Mouse (Mus musculus): ENCODE measurements around the gene Pink1.

Pink1 gene

DNA sequence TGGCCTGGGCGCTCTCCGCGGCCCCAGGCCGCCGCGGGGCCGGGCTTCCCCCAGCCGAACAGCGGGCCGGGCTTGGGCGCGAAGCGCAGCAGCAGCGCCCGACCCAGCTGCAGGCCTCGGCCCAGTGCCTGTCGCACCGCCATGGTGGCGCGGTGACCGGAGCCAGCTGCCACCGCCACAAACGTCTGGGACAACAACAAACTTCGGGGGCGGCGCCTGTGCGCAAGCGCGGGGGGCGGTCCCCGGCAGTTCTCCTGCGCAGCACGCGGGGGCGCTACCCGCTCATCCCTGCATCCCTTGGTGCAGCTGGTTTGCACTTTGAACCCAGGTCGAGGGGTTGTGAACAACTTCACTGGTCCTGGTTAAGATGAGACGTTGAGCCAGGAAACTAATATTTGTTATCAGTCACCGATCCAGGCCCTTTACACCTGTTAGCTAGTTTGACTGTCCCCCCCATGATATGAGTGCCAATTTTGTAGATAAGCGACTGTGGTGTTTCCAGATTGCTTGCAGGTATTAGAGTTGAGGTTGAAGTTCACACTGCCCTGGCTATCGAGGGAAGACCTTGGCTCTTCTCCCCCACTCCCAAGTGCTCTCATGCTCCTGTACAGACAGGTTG is at the start of gene Pink1:
Gene Pink1, minus strand, starts transcription at position 231 of the 619 bp plus-strand sequence.
- DNase-seq: peak; percentile 95 to 96

DNA sequence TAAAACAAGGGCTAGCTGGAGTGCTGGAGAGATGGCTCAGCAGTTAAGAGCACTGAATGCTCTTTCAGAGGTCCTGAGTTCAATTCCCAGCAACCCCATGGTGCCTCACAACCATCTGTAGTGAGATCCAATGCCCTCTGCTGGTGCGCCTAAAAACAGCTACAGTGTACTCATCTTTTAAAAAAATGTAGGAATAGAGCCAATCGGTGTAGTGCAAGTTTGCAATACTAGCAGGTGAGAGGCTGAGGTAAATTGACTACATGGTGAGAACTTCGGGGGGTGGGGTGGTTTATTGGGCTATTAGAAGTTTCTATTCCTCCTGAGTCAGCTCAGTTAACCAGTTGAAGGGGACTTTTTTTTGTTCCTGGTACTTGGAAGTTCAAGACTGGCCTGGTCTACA is 49.0 kb upstream of the Pink1 start:
- DNase-seq: no peak

DNA sequence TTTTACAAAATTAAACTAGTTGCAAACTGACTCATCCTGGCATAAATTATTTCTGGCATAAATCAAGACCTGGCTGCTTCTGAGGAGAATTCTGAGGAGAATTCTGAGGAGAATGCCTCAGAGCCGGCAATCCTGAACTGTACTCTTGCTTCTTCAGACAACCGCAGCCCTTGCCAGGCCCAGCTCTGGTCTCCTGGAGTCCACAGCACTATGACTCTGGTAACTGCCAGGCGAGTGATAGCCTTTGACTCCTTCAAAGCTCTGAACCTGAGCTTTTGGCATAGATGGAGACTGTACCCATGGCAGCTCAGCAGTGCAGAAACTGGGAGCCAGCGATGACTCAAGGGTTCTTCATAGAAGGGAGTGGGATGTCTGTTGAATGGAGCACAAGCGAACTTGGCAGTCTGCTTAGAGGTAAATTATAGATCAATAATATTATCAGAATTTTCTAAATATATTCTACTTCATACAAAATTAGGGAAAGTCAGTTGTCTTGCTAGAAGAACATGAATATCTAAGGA is 44.9 kb upstream of the Pink1 start:
- DNase-seq: no peak

DNA sequence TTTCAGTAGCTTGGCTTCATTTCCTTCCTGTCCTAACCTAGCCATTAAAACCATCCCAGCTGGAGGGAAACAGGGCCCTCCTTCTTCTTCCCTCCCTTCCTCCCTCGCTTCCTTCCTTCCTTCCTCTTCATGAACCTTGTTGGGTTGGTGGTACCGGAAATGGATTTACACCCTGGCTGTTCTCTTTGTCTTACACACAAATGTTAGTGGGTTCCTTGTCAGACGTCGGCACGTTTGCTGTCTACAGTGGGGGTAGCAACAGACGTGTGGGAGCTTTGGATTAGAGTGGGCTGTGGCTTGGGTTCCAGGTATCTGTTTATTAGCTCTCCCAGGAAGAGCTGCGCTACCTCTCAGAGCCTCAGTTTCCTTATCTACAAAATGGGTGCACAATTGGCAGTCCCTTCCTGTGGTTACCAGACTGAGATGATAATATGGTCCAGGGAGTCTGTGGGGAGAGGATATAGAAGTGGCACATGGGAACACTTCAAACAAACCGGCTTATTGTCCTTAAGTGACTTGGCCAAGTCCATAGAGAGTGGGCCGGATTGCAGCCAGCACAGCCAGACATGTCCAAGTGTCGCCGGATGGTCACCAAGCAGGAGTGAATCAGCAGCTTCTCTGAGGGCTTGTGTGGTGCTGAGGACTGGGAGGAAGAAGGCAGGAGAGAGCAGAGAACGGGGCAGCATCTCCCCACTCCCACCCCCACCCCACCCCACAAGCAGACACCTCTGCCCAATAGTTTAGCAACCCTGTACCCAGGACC is 42.6 kb upstream of the Pink1 start:
- no peak for DNase-seq

DNA sequence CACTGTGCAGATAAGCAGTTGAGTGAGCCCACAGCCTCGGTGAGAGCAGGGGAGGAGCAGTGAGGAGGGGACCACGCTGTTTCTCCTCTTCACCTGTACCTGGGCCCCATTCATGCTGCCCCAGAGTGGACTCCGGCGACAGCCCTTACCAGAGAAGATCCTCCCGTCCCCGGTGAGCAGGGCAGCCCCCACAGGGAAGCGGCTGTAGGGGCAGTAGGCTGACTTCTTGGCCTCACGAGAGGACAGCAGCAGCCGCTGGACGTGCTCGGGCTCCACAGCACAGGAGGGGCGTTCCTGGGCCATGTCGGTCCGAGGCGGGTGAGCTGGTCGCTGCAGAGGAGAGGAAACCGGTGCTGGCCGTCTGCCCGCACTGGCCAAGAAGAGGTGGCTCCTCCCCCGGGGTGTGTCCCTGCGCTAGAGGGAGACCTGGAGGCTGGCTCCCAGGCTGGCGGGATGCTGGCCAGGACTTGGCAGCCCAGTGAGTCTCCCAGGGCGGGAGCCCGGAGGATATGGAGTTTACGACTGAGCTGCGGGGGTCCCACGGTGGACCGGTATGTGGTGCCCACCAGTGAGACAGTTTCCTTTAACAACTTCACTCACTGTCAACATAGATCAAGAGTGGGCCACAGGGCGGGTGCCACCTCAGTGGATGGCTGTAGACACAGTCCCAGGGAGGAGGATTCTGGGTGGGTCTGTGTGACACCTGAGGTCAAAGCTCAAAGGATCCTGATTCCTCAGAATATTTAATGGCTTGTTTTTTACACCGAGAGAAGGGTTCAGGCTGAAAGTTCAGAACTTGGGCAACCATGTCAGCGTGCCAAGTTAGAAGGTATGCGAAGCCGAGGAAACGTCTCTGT is 41.8 kb upstream of the Pink1 start, which contains the start of gene Cda:
Gene Cda, minus strand, starts transcription at position 352 of the 857 bp plus-strand sequence.
- no peak for DNase-seq

DNA sequence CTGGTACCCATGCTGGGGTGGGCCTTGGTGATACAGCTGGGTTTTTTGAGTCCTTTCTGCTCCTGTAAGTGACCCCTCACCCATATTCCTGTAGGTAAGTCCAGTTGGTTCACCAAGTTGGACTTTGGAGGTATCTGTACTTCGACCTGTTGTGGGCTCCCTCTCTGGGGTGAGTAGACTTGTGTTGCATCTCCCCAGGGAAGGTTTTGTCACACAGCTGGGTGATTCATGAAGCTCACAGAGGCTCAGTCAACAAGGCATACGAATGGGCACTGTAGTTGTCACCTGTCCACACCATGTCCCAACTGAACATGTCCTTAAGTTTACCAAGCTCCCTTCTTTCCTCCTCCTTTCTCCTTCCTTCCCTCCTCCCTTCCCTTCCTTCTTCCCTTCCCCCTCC is 40.5 kb upstream of the Pink1 start:
- no peak for DNase-seq

DNA sequence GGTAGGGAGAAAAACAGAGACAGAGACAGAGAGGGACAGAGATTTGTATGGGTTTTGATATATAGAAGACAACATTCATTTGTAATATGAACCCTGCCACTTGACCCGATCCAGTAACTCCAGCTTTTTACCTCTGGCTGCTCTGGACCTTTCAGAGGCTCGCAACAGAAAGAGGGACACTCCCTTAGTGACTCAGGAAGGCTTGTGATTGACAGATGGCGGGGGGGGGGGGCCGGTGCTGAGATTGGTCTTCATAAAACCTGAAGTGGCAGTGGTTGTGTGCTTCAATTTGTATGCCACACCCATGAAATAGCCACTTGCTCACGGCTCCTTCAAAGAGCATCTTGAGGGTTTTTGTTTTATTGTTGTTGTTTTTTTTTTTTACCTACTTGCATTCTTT is 37.4 kb upstream of the Pink1 start:
- DNase-seq: no peak

DNA sequence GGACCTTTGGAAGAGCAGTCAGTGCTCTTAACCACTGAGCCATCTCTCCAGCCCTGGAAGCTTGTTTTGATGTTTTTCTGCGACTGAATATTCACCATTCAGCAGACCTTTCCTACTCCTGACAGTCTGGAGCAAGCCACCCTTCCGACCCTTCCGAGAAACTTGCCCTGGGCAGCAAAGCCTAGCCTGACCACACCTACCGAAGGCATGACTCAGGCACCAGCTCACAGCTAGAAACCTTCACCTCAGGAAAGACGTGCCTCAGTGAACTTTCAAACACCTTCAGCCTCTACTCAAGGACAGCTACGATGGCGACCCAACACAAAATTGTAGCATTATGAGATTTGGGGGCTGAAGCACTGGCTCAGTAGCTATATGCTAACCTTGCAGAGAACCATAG is 36.8 kb upstream of the Pink1 start:
- DNase-seq: no peak

DNA sequence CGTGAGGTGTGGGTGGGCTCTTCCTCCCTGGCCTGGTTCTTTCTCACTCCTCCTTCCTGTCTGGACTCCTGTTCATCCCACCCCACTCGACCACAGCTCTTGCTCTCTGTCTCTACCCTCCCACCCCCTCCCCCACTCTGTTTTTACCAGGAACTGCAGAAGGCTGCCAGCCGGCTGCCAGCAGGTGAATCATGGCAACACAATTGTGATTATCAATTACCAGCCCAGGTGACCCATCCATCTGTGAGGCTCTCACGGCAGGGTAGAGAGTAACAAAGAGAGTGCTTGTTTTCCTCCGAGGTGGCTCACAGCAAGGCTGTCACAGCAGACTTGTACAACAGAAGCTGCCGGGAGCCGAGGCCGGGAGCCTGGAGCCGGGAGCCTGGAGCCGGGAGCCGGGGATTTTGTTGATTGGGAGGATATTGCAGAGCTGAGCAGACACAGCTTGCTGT is 35.3 kb upstream of the Pink1 start:
- no peak for DNase-seq

DNA sequence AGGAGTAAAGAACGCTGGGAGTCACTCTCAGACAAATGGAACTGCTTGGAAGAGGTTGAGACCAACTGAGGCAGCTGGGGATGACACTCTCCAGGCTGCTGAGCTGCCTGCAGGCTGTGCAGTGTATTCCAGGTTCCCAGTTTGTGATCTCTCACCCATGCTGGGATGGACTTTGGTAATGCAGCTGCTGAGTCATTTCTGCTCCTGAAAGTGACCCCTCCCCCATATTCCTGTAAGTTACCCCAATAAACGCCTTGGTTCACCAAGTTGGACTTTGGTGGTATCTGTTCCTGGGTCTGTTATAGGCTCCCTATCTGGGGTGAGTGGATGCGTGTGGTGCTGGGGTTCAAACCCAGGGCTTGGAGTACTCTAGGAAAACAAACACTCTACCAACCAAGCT is 32.1 kb upstream of the Pink1 start:
- no peak for DNase-seq

DNA sequence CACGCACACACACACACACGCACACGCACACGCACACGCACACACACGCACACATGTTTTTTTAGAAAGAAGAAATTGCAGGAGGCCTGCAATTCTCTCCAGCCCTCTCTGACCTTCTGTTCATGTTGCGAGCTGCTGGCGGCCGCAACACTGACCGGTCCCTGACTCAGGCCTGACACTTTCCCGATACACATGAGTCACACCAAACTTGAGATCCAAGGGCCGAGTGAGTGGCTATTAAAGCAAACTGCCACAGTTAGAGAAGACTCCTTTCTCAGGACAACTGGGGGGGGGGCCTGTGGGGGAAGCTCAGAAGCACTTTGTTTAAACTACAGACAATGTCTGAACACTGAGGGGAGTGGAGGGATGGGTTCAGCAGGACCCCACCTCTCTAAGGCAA is 30.4 kb upstream of the Pink1 start:
- DNase-seq: no peak

DNA sequence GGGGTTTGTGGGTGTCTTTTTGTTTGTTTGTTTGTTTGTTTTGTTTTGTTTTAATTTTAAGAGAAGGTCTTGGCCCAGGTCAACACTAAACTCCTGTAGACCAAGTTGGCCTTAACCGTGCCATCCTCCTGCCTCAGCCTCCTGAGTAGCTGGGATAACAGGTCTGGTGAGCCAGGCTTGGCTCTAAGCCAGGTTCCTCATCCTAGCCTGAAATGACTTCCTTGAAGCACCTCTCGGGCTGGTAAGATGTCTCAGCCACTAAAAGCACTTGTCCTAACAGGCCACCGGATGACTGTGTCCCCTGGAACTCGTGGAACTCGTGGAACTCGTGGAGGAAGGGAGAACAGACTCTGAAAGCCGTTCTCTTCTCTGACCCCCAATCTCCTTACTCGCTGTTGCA is 30.0 kb upstream of the Pink1 start:
- DNase-seq: no peak

DNA sequence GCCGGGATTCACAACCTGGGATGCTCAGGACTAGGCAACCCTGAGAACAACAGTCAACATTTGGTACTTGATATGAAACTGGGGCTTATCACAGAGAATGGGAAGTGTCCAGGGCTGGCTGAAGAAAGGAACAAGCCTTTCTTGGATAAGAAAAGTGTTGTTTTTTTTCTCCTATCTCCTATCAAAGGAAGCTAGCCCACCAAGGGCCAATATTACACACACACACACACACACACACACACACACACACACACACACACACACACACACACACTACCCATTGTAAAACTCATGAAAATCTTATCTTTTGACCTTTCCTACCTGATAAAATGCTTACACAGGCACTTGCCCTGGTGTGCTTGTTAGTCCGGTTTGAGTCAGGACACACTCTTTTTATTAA is 29.4 kb upstream of the Pink1 start:
- DNase-seq: no peak

DNA sequence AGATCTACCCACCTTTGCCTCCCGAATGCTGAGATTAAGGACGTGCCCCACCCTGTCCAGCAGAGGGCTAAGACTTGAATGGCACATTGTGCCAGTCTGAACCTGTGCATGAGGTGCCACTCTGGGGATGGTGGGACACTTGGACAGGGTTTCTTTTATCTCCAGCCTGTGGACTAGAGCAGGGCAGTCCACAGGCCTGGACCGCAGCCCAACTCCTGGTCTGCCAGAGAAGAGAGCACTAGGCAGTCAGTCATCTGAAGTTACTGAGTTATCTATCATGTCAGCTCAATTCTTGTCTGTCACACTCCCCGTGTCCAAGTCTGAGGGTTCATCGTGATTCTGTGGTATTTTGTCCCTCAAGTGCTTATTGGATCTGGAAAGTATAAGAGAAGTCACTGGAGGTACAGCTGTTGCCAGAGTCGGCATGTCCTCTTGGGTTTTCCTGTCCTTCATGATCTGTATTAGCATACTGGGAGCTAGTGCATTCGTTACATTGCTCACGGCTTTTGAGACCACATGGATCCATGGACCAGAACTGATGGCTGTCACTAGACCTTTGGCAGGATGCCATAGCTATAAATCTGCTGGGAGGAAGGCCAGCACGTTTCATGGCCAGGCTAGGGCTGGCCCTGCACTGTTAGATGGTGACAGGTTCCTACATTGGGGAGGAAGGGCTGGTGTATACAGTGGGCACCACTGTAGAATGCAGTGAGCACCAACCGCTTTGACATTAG is 27.5 kb upstream of the Pink1 start:
- DNase-seq: no peak

DNA sequence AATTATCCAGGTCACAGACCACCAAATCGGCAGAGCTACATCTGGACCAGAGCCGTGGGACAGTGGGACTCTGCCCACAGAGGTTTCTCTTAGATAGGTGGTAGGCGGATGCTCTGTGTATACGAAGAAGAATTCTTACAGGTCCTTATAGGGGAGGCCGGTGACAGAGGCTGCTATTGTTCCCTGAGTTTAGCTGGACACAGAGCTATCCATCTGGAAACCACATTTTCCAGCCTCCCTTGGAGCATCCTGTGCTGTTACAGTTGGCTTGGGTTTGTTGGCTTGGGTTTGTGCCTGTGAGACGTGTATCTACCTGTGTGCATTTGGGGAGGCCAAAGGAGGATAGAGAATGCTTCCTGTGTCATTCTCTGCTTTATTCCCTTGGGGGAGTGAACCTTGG is 26.6 kb upstream of the Pink1 start:
- DNase-seq: no peak

DNA sequence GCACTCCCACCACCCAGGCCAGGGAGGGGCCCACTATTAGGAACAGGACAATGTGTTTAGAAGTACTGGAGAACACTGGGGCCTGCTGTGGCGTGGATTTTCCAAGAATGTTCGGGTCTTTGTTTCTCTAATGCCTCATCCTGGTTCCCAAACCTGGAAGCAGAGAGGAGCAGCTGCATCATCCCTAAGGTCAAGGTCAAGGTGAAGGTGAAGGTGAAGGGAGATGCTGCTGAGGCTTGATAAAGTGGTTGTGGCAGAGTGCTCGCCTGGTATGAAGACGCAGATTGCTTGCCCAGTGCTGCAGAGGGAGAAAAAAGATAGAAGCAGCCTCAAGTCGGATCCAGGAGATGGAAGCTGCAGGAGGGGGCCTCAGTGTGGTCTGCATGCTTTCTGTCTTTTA is 25.7 kb upstream of the Pink1 start:
- DNase-seq: no peak

DNA sequence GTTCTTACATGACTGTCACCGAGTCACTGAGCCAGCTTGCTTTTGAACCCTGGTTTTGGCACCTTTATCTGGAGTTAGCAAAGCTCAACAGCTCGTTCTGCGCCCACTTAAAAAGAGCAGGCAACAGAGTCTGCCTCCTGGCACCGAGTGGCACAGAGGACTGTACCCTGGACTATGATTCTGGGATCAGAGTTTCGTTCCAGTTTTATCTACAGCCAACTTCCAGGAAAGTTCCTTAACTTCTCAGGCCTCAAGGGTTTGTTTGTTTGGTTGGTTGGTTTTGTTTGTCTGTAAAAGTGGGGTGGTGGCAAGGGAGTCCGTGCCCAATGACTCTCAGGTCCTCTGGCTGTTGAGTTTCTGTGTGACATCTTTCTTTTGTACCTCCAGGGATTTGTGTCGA is 22.6 kb upstream of the Pink1 start:
- no peak for DNase-seq

DNA sequence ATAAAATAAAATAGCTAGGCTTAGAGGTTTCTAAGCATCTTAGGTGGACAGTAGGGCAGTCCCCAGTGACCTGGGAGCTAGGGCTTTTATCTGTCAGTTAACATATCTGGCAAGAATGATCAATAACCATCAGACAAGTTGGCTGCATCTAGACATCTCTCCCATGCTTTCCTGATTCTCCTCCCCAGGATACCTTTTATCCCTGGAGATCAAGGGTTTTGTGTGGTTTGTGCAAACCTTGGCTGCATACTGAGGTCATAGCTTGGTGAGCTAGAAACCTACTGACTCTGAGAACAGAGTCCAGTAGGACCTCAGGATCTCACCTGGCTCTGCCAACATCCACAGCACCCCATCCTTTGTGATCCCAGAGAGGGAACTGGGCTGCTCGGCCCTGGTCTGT is 21.2 kb upstream of the Pink1 start:
- no peak for DNase-seq

DNA sequence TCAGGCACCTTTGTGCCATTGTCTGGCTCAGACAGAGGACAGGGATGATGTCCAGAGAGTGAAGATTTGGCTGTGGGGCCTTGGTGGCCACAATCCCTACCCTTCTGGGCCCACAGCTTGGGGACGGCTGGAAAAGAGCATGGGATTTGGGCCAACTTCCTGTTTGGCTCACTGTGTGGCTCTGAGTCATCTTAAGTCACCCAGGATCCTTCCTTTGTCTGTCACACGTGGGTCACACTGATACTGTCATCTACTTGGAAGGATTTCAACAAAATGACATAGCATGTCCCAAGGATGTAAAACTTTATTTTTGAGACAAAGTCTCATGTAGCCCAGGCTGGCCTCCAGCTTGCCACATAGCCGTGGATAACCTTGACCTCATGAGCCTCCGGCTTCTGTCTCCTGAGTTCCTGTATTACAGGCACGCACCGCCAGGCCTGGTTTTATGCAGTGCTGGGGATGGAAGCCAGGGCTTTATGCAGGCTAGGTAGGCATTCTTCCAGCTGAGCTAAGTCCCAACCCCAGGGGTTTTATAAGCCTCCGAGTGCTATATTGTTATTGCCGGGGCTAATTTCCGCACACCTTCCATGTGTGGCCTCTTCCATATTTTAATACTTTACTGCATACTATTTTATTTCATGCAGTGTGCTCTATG is 18.9 kb upstream of the Pink1 start:
- no peak for DNase-seq

DNA sequence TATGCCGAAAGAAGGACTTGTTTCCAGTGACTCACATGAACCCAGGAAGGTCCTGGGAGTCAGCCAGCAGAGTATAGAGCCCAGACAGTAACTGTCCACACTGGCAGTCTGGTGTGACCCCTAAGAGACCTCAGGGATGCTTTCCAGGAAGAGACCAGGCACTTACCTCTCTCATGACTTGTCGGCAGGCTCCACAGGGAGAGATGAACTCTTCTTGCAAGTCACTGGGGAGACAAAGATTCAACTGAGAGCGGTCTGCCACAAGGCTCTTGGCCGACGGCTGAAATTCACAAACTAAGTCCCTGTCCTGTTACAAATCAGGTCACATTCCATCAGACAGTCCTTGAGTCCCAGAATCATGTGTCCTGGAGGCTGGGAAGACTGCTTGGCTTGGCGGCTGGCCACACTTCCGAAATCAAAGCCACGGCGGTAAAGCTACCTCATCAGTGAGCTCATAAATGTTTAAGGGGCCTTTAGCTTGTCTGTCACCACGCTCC is 17.3 kb upstream of the Pink1 start:
- DNase-seq: no peak

DNA sequence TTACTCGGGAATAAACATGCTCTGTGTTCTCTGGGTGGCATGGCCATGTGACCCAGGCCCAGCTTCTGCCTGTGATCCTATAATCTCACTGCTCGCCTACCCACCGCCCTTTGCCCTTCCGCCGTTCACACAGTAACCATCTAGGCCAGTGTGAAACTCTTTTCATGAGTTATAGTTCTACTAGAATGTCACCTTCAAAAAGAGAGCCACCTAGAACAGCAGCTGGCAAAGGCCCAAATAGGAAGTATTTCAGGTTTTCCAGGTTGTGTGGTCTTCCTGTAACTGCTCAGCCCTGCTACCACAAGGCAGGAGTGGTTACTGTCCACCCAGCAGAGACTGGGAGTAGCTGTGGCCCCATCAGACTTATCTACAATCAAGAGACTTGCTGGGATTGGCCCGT is 16.7 kb upstream of the Pink1 start:
- no peak for DNase-seq

DNA sequence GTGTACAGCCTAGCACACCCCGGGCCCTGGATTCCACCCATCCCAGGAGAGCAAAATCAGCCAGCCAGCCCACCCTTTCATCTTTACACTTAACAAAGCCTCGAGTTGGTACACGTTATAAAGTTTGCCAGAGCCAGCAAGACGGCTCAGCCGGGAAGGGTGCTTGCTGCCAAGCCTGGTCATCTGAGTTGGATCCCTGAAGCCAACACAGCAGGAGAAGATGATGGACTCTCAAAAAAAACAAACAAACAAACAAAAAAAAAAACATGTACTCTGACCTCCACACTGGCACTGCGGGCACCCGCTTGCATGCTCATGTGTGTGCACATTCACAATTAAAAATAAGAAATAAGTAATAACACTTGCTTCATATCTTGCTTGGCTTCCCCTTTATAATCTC is 15.9 kb upstream of the Pink1 start:
- no peak for DNase-seq

All from B cell, adult 2 months (primary cell).